Comparison of ENCODE assay signal across 7 mouse cellular contexts in genomic region chr11:117077227-117077626, GRCm38 (mm10). TPM values are rescaled to one million over a fixed set of nuclear protein-coding genes. Genes with fewer than 3 reads are reported as not detected.
A peak's percentile ranks its signal among the peaks of the same experiment; 100 is the strongest.
DNase-seq lines count a peak whose midpoint lies in the region; ATAC-seq and TF ChIP-seq lines count a peak whose summit lies in the region.

No protein-coding gene starts in this region.

- no peak for ATAC-seq in lung, postnatal 0 days
- ATAC-seq in forebrain, embryonic 12.5 days (ENCODE audit: low FRiP score): no peak
- no peak for ATAC-seq in limb, embryonic 14.5 days (ENCODE audit: low FRiP score, low read depth)
- no peak for ATAC-seq in stomach, embryonic 15.5 days (ENCODE audit: insufficient read depth, low FRiP score, low read depth)

- no peak for TF ChIP-seq CTCF in lung, postnatal 0 days (IDR thresholded peaks at IDR 0.05)

- H3K4me3 ChIP-seq in lung, postnatal 0 days (ENCODE audit: low read depth, low read length): peak overlapping the region; percentile 73
- peak overlapping the region; percentile 89 for H3K4me3 ChIP-seq in forebrain, embryonic 12.5 days (replicated peaks)
- peak overlapping the region; percentile 86 for H3K4me3 ChIP-seq in limb, embryonic 14.5 days (replicated peaks; ENCODE audit: low read length)
- H3K4me3 ChIP-seq in stomach, embryonic 15.5 days (replicated peaks): peak overlapping the region; percentile 82

- DNase-seq in lung, postnatal 0 days (ENCODE audit: low spot score): no peak
- no peak for DNase-seq in lung, postnatal 36 days
- no peak for DNase-seq in limb, embryonic 14.5 days (ENCODE audit: low spot score)
- DNase-seq in embryo, embryonic 10.5 days (ENCODE audit: low spot score): no peak
- DNase-seq in frontal cortex, postnatal 10 days (ENCODE audit: low spot score in 2 of 2): no peak

- no peaks in the 10 kb centered on the region for H3K9me3 ChIP-seq in lung, postnatal 0 days (ENCODE audit: low read length)
- no peaks in the 10 kb centered on the region for H3K9me3 ChIP-seq in forebrain, embryonic 12.5 days
- H3K9me3 ChIP-seq in limb, embryonic 14.5 days (ENCODE audit: control insufficient read depth, low read length): no peaks in the 10 kb centered on the region
- H3K9me3 ChIP-seq in stomach, embryonic 15.5 days: no peaks in the 10 kb centered on the region

- peak overlapping the region; percentile 72 for H3K4me2 ChIP-seq in lung, postnatal 0 days (replicated peaks; ENCODE audit: low read depth, low read length)
- peak overlapping the region; percentile 97 for H3K4me2 ChIP-seq in forebrain, embryonic 12.5 days
- H3K4me2 ChIP-seq in limb, embryonic 14.5 days (replicated peaks; ENCODE audit: low read depth, low read length, severe bottlenecking): peak overlapping the region; percentile 94
- H3K4me2 ChIP-seq in stomach, embryonic 15.5 days: peak overlapping the region; percentile 71

- H3K4me1 ChIP-seq in lung, postnatal 0 days (ENCODE audit: insufficient read depth, low read depth, low read length): peaks cover 19% of the 10 kb centered on the region
- H3K4me1 ChIP-seq in forebrain, embryonic 12.5 days: peaks cover 32% of the 10 kb centered on the region
- peaks cover 24% of the 10 kb centered on the region for H3K4me1 ChIP-seq in limb, embryonic 14.5 days (ENCODE audit: control insufficient read depth, insufficient read depth, low read length)
- peaks cover 36% of the 10 kb centered on the region for H3K4me1 ChIP-seq in stomach, embryonic 15.5 days

- H3K9ac ChIP-seq in lung, postnatal 0 days (replicated peaks; ENCODE audit: low read depth): peak overlapping the region; percentile 73
- H3K9ac ChIP-seq in forebrain, embryonic 12.5 days: peak overlapping the region; percentile 90
- peak overlapping the region; percentile 85 for H3K9ac ChIP-seq in limb, embryonic 14.5 days (ENCODE audit: low read depth, low read length, severe bottlenecking)
- peak overlapping the region; percentile 63 for H3K9ac ChIP-seq in stomach, embryonic 15.5 days

- H3K27me3 ChIP-seq in lung, postnatal 0 days (replicated peaks; ENCODE audit: insufficient read depth, low read length): no peaks in the 10 kb centered on the region
- H3K27me3 ChIP-seq in forebrain, embryonic 12.5 days: no peaks in the 10 kb centered on the region
- H3K27me3 ChIP-seq in limb, embryonic 14.5 days (ENCODE audit: control insufficient read depth, insufficient read depth, low read length): no peaks in the 10 kb centered on the region
- H3K27me3 ChIP-seq in stomach, embryonic 15.5 days (replicated peaks): no peaks in the 10 kb centered on the region

- peaks cover 16% of the 10 kb centered on the region for H3K36me3 ChIP-seq in lung, postnatal 0 days (ENCODE audit: insufficient read depth, low read length)
- H3K36me3 ChIP-seq in forebrain, embryonic 12.5 days (replicated peaks): peaks cover 35% of the 10 kb centered on the region
- peaks cover 32% of the 10 kb centered on the region for H3K36me3 ChIP-seq in limb, embryonic 14.5 days (ENCODE audit: control insufficient read depth, insufficient read depth, low read length)
- H3K36me3 ChIP-seq in stomach, embryonic 15.5 days: peaks cover 24% of the 10 kb centered on the region

- no peak for TF ChIP-seq POLR2A in limb, embryonic 14.5 days (IDR thresholded peaks at IDR 0.05; ENCODE audit: borderline replicate concordance, extremely low read depth, insufficient read depth, insufficient read length)

- WGBS in lung, postnatal 0 days: 2% methylated on average over 8 of the region's 8 CpGs
- WGBS in forebrain, embryonic 12.5 days: 7% methylated on average over 8 of the region's 8 CpGs
- 3% methylated on average over 8 of the region's 8 CpGs for WGBS in limb, embryonic 14.5 days
- WGBS in stomach, embryonic 15.5 days: 4% methylated on average over 8 of the region's 8 CpGs

- no peak for TF ChIP-seq EP300 in lung, postnatal 0 days (IDR thresholded peaks at IDR 0.05)

- H3K27ac ChIP-seq in lung, postnatal 0 days (ENCODE audit: low read length): peak overlapping the region; percentile 78
- peak overlapping the region; percentile 82 for H3K27ac ChIP-seq in forebrain, embryonic 12.5 days
- peak overlapping the region; percentile 74; the same call in 1 of the 2 replicates for H3K27ac ChIP-seq in limb, embryonic 14.5 days (replicated peaks; ENCODE audit: low read depth, low read length)
- H3K27ac ChIP-seq in stomach, embryonic 15.5 days: peak overlapping the region; percentile 84; the same call in 1 of the 2 replicates

RNA-seq across cellular contexts. Expression of gene Sec14l1, which starts 37.7 kb away (rescaled TPM):
- polyA plus RNA-seq in lung, postnatal 0 days (2015; fragmentation: Nextera tagmentation; extraction: Ambion mirVana): 62.2 and 62.4 TPM in 2 replicates
- polyA plus RNA-seq in forebrain, embryonic 12.5 days (2016; fragmentation: Nextera tagmentation; extraction: Ambion mirVana): 67.2 and 67.6 TPM in 2 replicates
- 72.5 and 85.2 TPM in 2 replicates for polyA plus RNA-seq in limb, embryonic 14.5 days (2012; rRNA removed)
- 38.7 and 40.3 TPM in 2 replicates for polyA plus RNA-seq in limb, embryonic 14.5 days (2014; fragmentation: Nextera tagmentation; extraction: Ambion mirVana)
- polyA plus RNA-seq in stomach, embryonic 15.5 days (2015; fragmentation: Nextera tagmentation; extraction: Ambion mirVana): 48.0 and 49.5 TPM in 2 replicates
